Mouse (Mus musculus) lung, embryonic 14.5 days (tissue): ENCODE data around the gene Fgd2. TPM values are rescaled to one million over a fixed set of nuclear protein-coding genes. Genes with fewer than 3 reads are reported as not detected.
A peak's percentile ranks its signal among the peaks of the same experiment; 100 is the strongest.

Experiments
- ATAC-seq: fragments of 200-750 bp; cut with Nextera tagmentation; 2 replicates; pipeline ENCODE4 v1.8.0; 2017; ENCODE audit warnings: mild to moderate bottlenecking, moderate TSS enrichment, moderate library complexity; ENCODE audit not compliant: insufficient read depth
- DNase-seq: peaks from one replicate; pipeline ENCODE4 v3.0.0-alpha.2; 2015
- H3K27ac ChIP-seq: fragments of 300-500 bp; sonication (generic); 2 replicates; pipeline ENCODE4 v1.5.1; 2014; ENCODE audit warnings: low read depth, mild to moderate bottlenecking, moderate library complexity
- H3K27me3 ChIP-seq: fragments of 300-500 bp; sonication (generic); 2 replicates; pipeline ENCODE4 v1.6.1; 2014; ENCODE audit warnings: low read length, control low read depth; ENCODE audit not compliant: insufficient read depth
- H3K36me3 ChIP-seq: fragments of 300-500 bp; sonication (generic); 2 replicates; pipeline ENCODE4 v1.6.1; 2014; ENCODE audit warnings: control low read depth; ENCODE audit not compliant: insufficient read depth
- H3K4me1 ChIP-seq: fragments of 300-500 bp; sonication (generic); 2 replicates; pipeline ENCODE4 v1.6.1; 2014; ENCODE audit warnings: antibody characterized with exemption, control low read depth; ENCODE audit not compliant: insufficient read depth
- H3K4me2 ChIP-seq: fragments of 300-500 bp; sonication (generic); 2 replicates; pipeline ENCODE4 v1.6.1; 2014; ENCODE audit warnings: mild to moderate bottlenecking
- H3K4me3 ChIP-seq: fragments of 300-500 bp; sonication (generic); 2 replicates; pipeline ENCODE4 v1.5.1; 2014; ENCODE audit warnings: low read depth, low read length
- H3K9ac ChIP-seq: fragments of 300-500 bp; sonication (generic); 2 replicates; pipeline ENCODE4 v1.6.1; 2014
- H3K9me3 ChIP-seq: fragments of 300-500 bp; sonication (generic); 2 replicates; pipeline ENCODE4 v1.6.1; 2016; ENCODE audit warnings: low read depth, low read length, control low read depth
- CTCF ChIP-seq: IDR thresholded peaks from 2 replicates; pipeline ENCODE4 v1.5.1; 2016; ENCODE audit warnings: antibody characterized with exemption, low read depth
- WGBS: fragments of 180-500 bp; shearing (Covaris S2); extraction: QIAGEN DNeasy Blood & Tissue Kit; methylation state at CpG from one replicate; pipeline ENCODE4 v1.1.7; 2014; 5-methylcytosine and 5-hydroxymethylcytosine counted together
- polyA plus RNA-seq: library from polyadenylated mRNA; unstranded; fragments of >200 nt; fragmentation: Nextera tagmentation; extraction: Ambion mirVana; gene quantifications from 2 replicates; pipeline ENCODE4 v1.2.1, GENCODE M21; 2014

Gene Fgd2
- polyA plus RNA-seq, 1 experiment from 2014 or later = 19.2 TPM

DNA sequence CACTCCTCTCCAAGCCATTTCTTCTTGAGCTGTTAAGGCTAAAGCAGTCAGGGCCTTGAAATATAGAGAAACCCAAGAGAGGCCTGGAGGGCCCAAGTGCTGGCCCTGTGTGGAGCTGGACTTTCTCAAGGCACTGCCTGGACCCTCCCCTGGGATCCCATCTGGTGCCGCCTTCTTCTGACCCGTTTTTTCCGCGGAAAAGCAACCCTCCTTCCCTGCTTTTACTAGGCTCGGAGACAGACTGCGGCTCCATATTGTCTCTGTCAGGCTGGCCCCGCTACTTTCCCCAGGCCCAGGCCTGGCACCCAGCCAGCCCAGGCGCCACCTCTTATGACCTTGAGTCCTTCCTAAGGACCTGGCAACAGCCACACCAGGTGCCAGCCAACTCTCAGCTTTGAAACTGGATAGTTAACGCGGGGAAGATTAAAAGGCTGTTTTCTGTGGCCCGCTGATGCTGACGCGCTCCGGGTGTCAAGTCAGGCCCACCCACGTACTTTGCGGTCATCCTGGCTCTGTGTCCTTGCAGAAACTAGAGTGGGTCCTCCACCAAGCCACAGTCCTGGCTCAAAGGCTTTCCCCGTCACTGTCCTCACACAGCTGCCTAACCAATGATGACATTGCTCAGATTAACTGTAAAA lies 4.8 kb upstream of the Fgd2 start:
- DNase-seq (peak; percentile 86), ATAC-seq (peak; percentile 79)
- Histone ChIP-seq H3K4me2 (peak overlapping the region; percentile 61), H3K4me3 (peak overlapping the region; percentile 31), H3K4me1 (peaks cover 21% of the 10 kb centered on the region), H3K9ac (peak overlapping the region; percentile 13), H3K9me3 (no peaks in the 10 kb centered on the region), H3K36me3 (no peaks in the 10 kb centered on the region), H3K27me3 (no peaks in the 10 kb centered on the region), H3K27ac (peak overlapping the region; percentile 93)
- TF ChIP-seq CTCF = no peak
- WGBS = 5% methylated on average over 17 of the region's 17 CpGs

DNA sequence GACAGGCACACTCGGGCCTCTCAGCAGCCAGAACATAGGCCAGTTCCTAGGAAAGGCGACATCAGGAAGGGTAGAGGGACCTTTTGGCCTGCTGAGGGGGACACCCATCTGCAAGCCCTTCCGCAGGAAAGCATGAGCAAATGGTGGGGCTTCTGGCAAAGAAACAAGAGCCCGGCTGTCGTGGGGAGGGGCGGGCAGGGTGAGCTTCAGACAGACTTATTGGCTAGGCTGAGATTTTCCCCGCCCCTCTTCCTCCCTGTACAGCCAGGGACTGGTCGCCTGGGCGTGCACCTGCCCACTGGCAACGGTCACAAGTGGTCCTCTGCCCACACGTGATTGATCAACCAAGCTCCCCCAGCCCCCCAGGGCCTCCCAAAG lies 4.2 kb upstream of the Fgd2 start:
- 1% methylated on average over 11 of the region's 11 CpGs for WGBS
- no peak for TF ChIP-seq CTCF
- peaks cover 21% of the 10 kb centered on the region for H3K4me1 ChIP-seq
- H3K9ac ChIP-seq = peak overlapping the region; percentile 13
- DNase-seq (peak; percentile 89), ATAC-seq (peak; percentile 90)
- no peaks in the 10 kb centered on the region for H3K36me3 ChIP-seq
- H3K27ac ChIP-seq = peak overlapping the region; percentile 93
- no peaks in the 10 kb centered on the region for H3K27me3 ChIP-seq
- peak overlapping the region; percentile 31 for H3K4me3 ChIP-seq
- peak overlapping the region; percentile 61 for H3K4me2 ChIP-seq
- no peaks in the 10 kb centered on the region for H3K9me3 ChIP-seq

DNA sequence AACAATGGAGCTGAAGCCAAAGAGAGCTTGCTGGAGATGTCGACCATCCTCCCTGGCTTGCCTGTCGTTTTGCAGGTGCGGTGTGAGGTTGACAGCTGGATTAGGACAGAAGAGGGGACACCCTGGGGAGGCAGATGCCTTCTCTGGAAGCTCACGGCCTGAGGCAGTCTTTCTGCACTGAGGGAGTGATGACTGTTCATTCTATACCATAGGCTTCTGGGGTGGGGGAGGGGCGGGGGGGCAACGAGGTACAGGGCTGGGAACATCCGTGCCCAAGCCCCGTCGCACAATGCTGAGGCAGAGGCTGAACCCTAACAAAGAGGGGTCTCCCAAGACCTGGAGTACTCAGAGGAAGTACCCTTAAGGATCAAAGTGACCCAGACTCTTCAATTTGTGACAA lies 3.8 kb upstream of the Fgd2 start:
- peak overlapping the region; percentile 61 for H3K4me2 ChIP-seq
- H3K9ac ChIP-seq = peak overlapping the region; percentile 13; the same call in 1 of the 2 replicates
- peaks cover 21% of the 10 kb centered on the region for H3K4me1 ChIP-seq
- no peak for TF ChIP-seq CTCF
- ATAC-seq (peak; percentile 7; the same call in 1 of the 2 replicates), DNase-seq (no peak)
- 5% methylated on average over 9 of the region's 9 CpGs for WGBS
- no peaks in the 10 kb centered on the region for H3K36me3 ChIP-seq
- no peaks in the 10 kb centered on the region for H3K27me3 ChIP-seq
- H3K4me3 ChIP-seq = peak overlapping the region; percentile 31
- no peaks in the 10 kb centered on the region for H3K9me3 ChIP-seq
- peak overlapping the region; percentile 93 for H3K27ac ChIP-seq

DNA sequence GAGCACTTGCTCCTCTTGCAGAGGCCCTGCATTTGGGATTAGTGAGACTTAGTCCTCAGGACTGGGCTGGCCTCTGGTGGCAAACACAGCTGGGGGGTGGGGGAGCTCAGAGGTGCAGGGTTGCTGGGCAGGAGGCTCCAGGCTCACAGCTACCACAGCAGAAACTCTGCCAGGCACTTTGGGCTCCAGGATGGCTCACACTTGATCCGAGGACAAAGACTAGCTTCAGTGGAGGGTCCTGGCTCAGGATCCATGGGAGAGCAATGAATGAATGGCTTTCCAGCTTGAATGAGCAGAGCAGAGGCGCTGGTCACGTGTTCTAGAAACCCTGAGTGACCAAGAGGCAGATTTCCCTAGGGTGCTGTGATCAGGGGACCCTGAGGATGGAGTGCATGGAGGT lies 1.8 kb upstream of the Fgd2 start:
- WGBS = 66% methylated on average over 3 of the region's 3 CpGs
- Histone ChIP-seq H3K27ac (no peak overlapping the region), H3K4me2 (no peak overlapping the region), H3K36me3 (no peaks in the 10 kb centered on the region), H3K27me3 (no peaks in the 10 kb centered on the region), H3K9ac (no peak overlapping the region), H3K4me1 (peaks cover 21% of the 10 kb centered on the region), H3K9me3 (no peaks in the 10 kb centered on the region), H3K4me3 (no peak overlapping the region)
- no peak for DNase-seq
- ATAC-seq = no peak
- no peak for TF ChIP-seq CTCF

DNA sequence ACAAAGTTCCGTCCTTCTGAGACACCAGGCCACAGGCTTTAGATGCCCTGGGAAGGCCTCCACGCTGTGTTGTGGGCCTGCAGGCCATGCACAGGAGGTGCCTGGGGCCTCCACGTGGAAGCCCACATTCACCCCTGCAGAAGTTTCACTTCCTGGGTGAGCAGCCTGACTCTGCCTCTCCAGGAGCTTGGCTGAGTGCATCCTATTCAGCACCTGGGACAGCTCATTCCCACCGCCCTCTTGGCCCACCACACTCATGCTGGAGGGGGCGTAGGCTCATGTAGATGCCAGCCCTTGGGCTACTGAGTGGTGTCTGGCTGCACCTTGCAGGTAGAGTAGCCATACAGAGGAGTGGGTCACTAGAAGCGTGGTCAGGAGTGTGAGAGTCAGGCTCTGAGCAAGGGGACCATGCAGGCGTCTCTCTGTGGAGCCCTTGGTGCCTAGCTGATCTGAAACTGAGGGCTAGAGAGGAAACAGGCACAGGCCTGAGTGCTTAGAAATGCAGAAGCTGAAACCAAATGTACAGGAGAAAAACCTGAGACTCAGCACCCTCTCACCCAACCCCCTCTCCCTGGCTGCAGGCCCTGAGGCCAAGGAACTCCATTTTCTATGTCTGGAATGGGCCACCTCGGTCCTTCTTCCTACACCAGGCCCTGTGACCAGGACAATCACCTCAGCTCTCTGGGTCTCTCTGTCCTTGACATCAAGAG lies 1.4 kb downstream of the Fgd2 start:
- DNase-seq = peak; percentile 68
- no peak for ATAC-seq
- H3K9ac ChIP-seq = no peak overlapping the region
- H3K27ac ChIP-seq = no peak overlapping the region
- H3K4me1 ChIP-seq = no peaks in the 10 kb centered on the region
- WGBS = 51% methylated on average over 8 of the region's 8 CpGs
- no peaks in the 10 kb centered on the region for H3K27me3 ChIP-seq
- no peaks in the 10 kb centered on the region for H3K36me3 ChIP-seq
- H3K4me3 ChIP-seq = no peak overlapping the region
- H3K9me3 ChIP-seq = no peaks in the 10 kb centered on the region
- TF ChIP-seq CTCF = no peak
- H3K4me2 ChIP-seq = no peak overlapping the region

DNA sequence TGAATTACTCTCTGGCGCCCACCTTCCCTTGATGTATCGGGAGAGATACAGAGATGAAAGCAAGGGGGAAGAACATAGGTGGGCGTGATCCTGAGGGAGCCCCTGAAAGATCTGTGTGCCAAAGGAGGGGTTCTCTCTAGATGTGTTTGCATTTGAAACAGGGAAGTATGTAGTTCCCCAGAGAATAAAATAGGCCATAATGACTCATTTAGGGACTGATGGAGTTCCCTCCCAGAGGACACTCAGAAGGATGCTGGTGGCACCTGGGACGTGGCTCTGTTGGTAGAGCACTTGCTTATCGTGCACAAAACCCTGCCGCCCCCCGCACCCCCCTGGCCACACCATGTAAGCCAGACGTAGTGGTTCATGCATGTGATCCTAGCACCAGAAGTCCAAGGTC lies 2.4 kb downstream of the Fgd2 start:
- Histone ChIP-seq H3K4me2 (no peak overlapping the region), H3K4me1 (no peaks in the 10 kb centered on the region), H3K27ac (no peak overlapping the region), H3K4me3 (no peak overlapping the region), H3K36me3 (no peaks in the 10 kb centered on the region), H3K9ac (no peak overlapping the region), H3K27me3 (no peaks in the 10 kb centered on the region), H3K9me3 (no peaks in the 10 kb centered on the region)
- no peak for DNase-seq
- ATAC-seq = no peak
- 76% methylated on average over 8 of the region's 8 CpGs for WGBS
- no peak for TF ChIP-seq CTCF

DNA sequence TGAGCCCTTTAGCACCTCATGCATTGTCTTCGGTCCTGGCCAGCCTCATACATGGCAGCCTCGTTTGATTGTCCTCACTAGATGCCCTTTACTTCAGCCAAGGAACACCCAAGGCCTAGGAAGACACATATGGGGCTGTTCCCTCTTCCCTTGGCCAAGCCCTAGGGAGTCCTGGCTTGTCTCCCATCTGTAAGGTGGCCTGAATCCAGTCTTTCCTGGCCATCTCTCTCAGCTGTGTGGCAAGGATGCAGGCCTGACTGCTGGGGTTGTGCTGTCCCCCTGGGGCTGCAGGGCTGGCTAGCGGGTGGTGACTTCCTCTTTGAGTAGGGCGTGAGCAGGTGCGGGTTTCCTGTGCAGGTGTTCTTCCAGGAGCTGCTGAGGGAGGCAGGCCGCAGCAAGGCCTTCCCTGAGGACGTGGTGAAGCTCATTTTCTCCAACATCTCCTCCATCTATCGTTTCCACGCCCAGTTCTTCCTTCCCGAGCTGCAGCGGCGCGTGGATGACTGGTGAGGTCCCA lies 4.4 kb downstream of the Fgd2 start:
- H3K27ac ChIP-seq = no peak overlapping the region
- no peak for TF ChIP-seq CTCF
- no peaks in the 10 kb centered on the region for H3K36me3 ChIP-seq
- WGBS = 80% methylated on average over 13 of the region's 13 CpGs
- H3K9ac ChIP-seq = no peak overlapping the region
- no peaks in the 10 kb centered on the region for H3K4me1 ChIP-seq
- no peak for DNase-seq
- no peak overlapping the region for H3K4me2 ChIP-seq
- H3K27me3 ChIP-seq = 0 out of 2 replicates have a peak, but pooled peaks cover 2% of the 10 kb centered on the region
- H3K4me3 ChIP-seq = no peak overlapping the region
- H3K9me3 ChIP-seq = no peaks in the 10 kb centered on the region
- no peak for ATAC-seq
